Mouse (Mus musculus) thymus, adult 2 months (tissue): ENCODE measurements at regions not wholly inside any gene's neighbourhood (a gene's known extent, or its start where the extent isn't known, plus 50 kb on each side); places are given as distances from the start of the nearest gene placed in this dataset.

ENCODE experiments used
- DNase-seq: peaks from one replicate; pipeline ENCODE4 v3.0.0; 2021
- H3K27ac ChIP-seq: fragments of 200-500 bp; 2 replicates; pipeline ENCODE4 v1.5.1; 2012; ENCODE audit warnings: low read length, control low read depth; ENCODE audit not compliant: control insufficient read depth, insufficient read depth
- H3K27me3 ChIP-seq: fragments of 200-500 bp; 2 replicates; pipeline ENCODE4 v1.6.1; 2012; ENCODE audit warnings: mild to moderate bottlenecking, low read length, moderate library complexity, mixed read lengths; ENCODE audit not compliant: control insufficient read depth, insufficient read depth
- H3K36me3 ChIP-seq: fragments of 200-500 bp; 2 replicates; pipeline ENCODE4 v1.6.1; 2012; ENCODE audit warnings: mild to moderate bottlenecking, low read length, moderate library complexity; ENCODE audit not compliant: control insufficient read depth, insufficient read depth
- H3K4me1 ChIP-seq: fragments of 200-500 bp; replicated peaks from 2 replicates; pipeline ENCODE4 v1.6.1; 2012; ENCODE audit warnings: low read length; ENCODE audit not compliant: control insufficient read depth, insufficient read depth
- H3K4me3 ChIP-seq: fragments of 200-500 bp; 2 replicates; pipeline ENCODE4 v1.5.1; 2012; ENCODE audit warnings: mild to moderate bottlenecking, low read length, control low read depth, moderate library complexity; ENCODE audit not compliant: control insufficient read depth, insufficient read depth
- CTCF ChIP-seq: fragments of 200-500 bp; IDR thresholded peaks from 2 replicates; pipeline ENCODE4 v1.5.1; 2012; ENCODE audit warnings: mild to moderate bottlenecking, control low read depth, low read length, moderate library complexity, borderline replicate concordance; ENCODE audit not compliant: control insufficient read depth, poor library complexity, insufficient read depth; ENCODE audit errors: extremely low read depth
- POLR2A ChIP-seq: fragments of 200-500 bp; IDR thresholded peaks from 2 replicates; pipeline ENCODE4 v1.6.1; 2012; ENCODE audit warnings: mild to moderate bottlenecking, low read length, control low read depth, moderate library complexity; ENCODE audit not compliant: control insufficient read depth, poor library complexity, insufficient read depth; ENCODE audit errors: extremely low read depth
- WGBS: fragments of 180-500 bp; shearing (Covaris S2); methylation state at CpG from one replicate; pipeline ENCODE4 v1.1.7; 2018; 5-methylcytosine and 5-hydroxymethylcytosine counted together

DNA sequence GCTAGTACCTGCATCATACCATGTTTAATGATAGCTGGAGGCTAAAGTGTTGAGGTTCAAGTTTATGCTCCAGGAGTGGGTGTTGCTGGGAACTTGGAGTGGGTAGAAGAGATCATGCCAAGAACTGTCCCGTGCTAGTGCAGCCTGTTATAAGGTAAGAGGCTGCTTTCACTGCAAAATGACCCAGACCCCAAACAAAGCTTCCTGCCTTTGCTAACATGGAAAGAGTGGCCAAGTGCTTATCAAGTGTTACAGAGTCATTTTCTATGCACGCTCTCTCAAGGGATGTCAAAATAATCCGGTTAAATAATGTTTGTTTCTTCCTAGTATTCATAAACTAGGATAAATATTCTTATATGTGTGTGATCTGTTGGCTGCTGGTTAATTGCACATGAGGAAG lies 51.4 kb upstream of the Stxbp6 start:
- TF ChIP-seq POLR2A (no peak), CTCF (no peak)
- no peak overlapping the region for H3K27ac ChIP-seq
- H3K4me1 ChIP-seq, result no peaks in the 10 kb centered on the region
- 84% methylated on average over 3 of the region's 3 CpGs for WGBS
- no peak overlapping the region for H3K4me3 ChIP-seq
- H3K36me3 ChIP-seq, result no peaks in the 10 kb centered on the region
- DNase-seq, result no peak
- H3K27me3 ChIP-seq, result no peaks in the 10 kb centered on the region
